Mouse (Mus musculus) hindbrain, embryonic 14.5 days (tissue): Measurements from ENCODE around the gene Shank3. TPM values are rescaled to one million over a fixed set of nuclear protein-coding genes. Genes with fewer than 3 reads are reported as not detected.

ENCODE experiments used
- ATAC-seq: fragments of 200-750 bp; cut with Nextera tagmentation; 2 replicates; pipeline ENCODE4 v1.8.0; 2017; ENCODE audit warnings: moderate number of reproducible peaks, mild to moderate bottlenecking, moderate TSS enrichment, moderate library complexity; ENCODE audit not compliant: low FRiP score
- DNase-seq: peaks from one replicate; pipeline ENCODE4 v3.0.0-alpha.2; 2015; ENCODE audit warnings: low spot score
- H3K27ac ChIP-seq: fragments of 300-500 bp; sonication (generic); 2 replicates; pipeline ENCODE4 v1.5.1; 2014; ENCODE audit warnings: mild to moderate bottlenecking, moderate library complexity
- H3K27me3 ChIP-seq: fragments of 300-500 bp; sonication (generic); 2 replicates; pipeline ENCODE4 v1.6.1; 2014; ENCODE audit warnings: mild to moderate bottlenecking, low read length, mixed read lengths; ENCODE audit not compliant: control insufficient read depth, insufficient read depth
- H3K36me3 ChIP-seq: fragments of 300-500 bp; sonication (generic); replicated peaks from 2 replicates; pipeline ENCODE4 v1.6.1; 2014; ENCODE audit not compliant: control insufficient read depth, insufficient read depth
- H3K4me1 ChIP-seq: fragments of 300-500 bp; sonication (generic); replicated peaks from 2 replicates; pipeline ENCODE4 v1.6.1; 2014; ENCODE audit warnings: antibody characterized with exemption, low read length, mixed read lengths; ENCODE audit not compliant: control insufficient read depth, insufficient read depth
- H3K4me2 ChIP-seq: fragments of 300-500 bp; sonication (generic); replicated peaks from 2 replicates; pipeline ENCODE4 v1.6.1; 2014; ENCODE audit warnings: mild to moderate bottlenecking, moderate library complexity
- H3K4me3 ChIP-seq: fragments of 300-500 bp; sonication (generic); replicated peaks from 2 replicates; pipeline ENCODE4 v1.5.1; 2014; ENCODE audit warnings: mild to moderate bottlenecking, low read length
- H3K9ac ChIP-seq: fragments of 300-500 bp; sonication (generic); 2 replicates; pipeline ENCODE4 v1.6.1; 2014
- H3K9me3 ChIP-seq: fragments of 300-500 bp; sonication (generic); 2 replicates; pipeline ENCODE4 v1.6.1; 2016; ENCODE audit warnings: low read length; ENCODE audit not compliant: control insufficient read depth
- WGBS: fragments of 180-500 bp; shearing (Covaris S2); extraction: QIAGEN DNeasy Blood & Tissue Kit; methylation state at CpG from one replicate; pipeline ENCODE4 v1.1.7; 2014; 5-methylcytosine and 5-hydroxymethylcytosine counted together
- polyA plus RNA-seq: library from polyadenylated mRNA; unstranded; fragments of >200 nt; fragmentation: Nextera tagmentation; extraction: Ambion mirVana; gene quantifications from 2 replicates; pipeline ENCODE4 v1.2.1, GENCODE M21; 2014

Shank3 gene
- polyA plus RNA-seq, 1 experiment from 2014 or later = 8.6 TPM

GRCm38 (mm10) chr15:89557179-89557995 is 58.0 kb downstream of the Shank3 start:
- Histone ChIP-seq H3K4me2 (peak overlapping the region; percentile 28), H3K4me1 (peaks cover 4% of the 10 kb centered on the region; the same call in 1 of the 2 replicates), H3K27me3 (peaks cover 38% of the 10 kb centered on the region), H3K36me3 (peaks cover 5% of the 10 kb centered on the region), H3K9me3 (no peaks in the 10 kb centered on the region), H3K4me3 (0 out of 2 replicates have a peak overlapping the region, but pooled peaks have one; percentile 1), H3K27ac (no peak overlapping the region), H3K9ac (no peak overlapping the region; the same call in 1 of the 2 replicates)
- ATAC-seq (peak; percentile 19; the same call in 1 of the 2 replicates), DNase-seq (no peak)
- WGBS = 11% methylated on average over 29 of the region's 40 CpGs

- DNase-seq (no peak), ATAC-seq (no peak)
- 6% methylated on average over 34 of the region's 34 CpGs for WGBS
- H3K4me2 ChIP-seq = peak overlapping the region; percentile 28
- H3K4me3 ChIP-seq = 0 out of 2 replicates have a peak overlapping the region, but pooled peaks have one; percentile 1
- no peak overlapping the region for H3K27ac ChIP-seq
- H3K36me3 ChIP-seq = peaks cover 3% of the 10 kb centered on the region; the same call in 1 of the 2 replicates
- H3K9ac ChIP-seq = no peak overlapping the region
- H3K27me3 ChIP-seq = peaks cover 38% of the 10 kb centered on the region
- no peaks in the 10 kb centered on the region for H3K9me3 ChIP-seq
- H3K4me1 ChIP-seq = peaks cover 4% of the 10 kb centered on the region; the same call in 1 of the 2 replicates
Observed at GRCm38 (mm10) chr15:89557996-89558390, 58.6 kb downstream of the Shank3 start.

- Histone ChIP-seq H3K27me3 (peaks cover 38% of the 10 kb centered on the region), H3K36me3 (0 out of 2 replicates have a peak, but pooled peaks cover 3% of the 10 kb centered on the region), H3K9ac (no peak overlapping the region), H3K4me1 (peaks cover 4% of the 10 kb centered on the region; the same call in 1 of the 2 replicates), H3K4me2 (no peak overlapping the region), H3K4me3 (no peak overlapping the region), H3K9me3 (no peaks in the 10 kb centered on the region), H3K27ac (no peak overlapping the region)
- WGBS = 37% methylated on average over 10 of the region's 10 CpGs
- no peak for DNase-seq
- ATAC-seq = no peak
Observed at GRCm38 (mm10) chr15:89559202-89559731, 59.8 kb downstream of the Shank3 start.

GRCm38 (mm10) chr15:89568114-89568513 is 68.7 kb downstream of the Shank3 start, which contains the start of gene Acr:
Gene Acr (plus strand): TSS chr15:89568326.
- Histone ChIP-seq H3K36me3 (no peaks in the 10 kb centered on the region), H3K27ac (no peak within 1 kb of the TSS), H3K27me3 (no peaks in the 10 kb centered on the region), H3K4me1 (no peaks in the 10 kb centered on the region), H3K9ac (no peak within 1 kb of the TSS), H3K9me3 (no peaks in the 10 kb centered on the region), H3K4me2 (no peak within 1 kb of the TSS), H3K4me3 (no peak within 1 kb of the TSS)
- no peak for DNase-seq
- ATAC-seq = 0 out of 2 replicates have a peak, but pooled peaks have one; percentile 31
- 89% methylated on average over 6 of the region's 6 CpGs for WGBS

- Histone ChIP-seq H3K36me3 (no peaks in the 10 kb centered on the region), H3K9me3 (no peaks in the 10 kb centered on the region), H3K4me3 (no peak overlapping the region), H3K4me2 (no peak overlapping the region), H3K27me3 (no peaks in the 10 kb centered on the region), H3K9ac (no peak overlapping the region), H3K4me1 (no peaks in the 10 kb centered on the region), H3K27ac (no peak overlapping the region)
- DNase-seq (no peak), ATAC-seq (no peak)
- WGBS = 79% methylated on average over 8 of the region's 8 CpGs
Observed at GRCm38 (mm10) chr15:89572147-89572546, 72.7 kb downstream of the Shank3 start.

- ATAC-seq = no peak
- no peaks in the 10 kb centered on the region for H3K27me3 ChIP-seq
- DNase-seq = no peak
- no peak overlapping the region for H3K9ac ChIP-seq
- peaks cover 37% of the 10 kb centered on the region for H3K36me3 ChIP-seq
- WGBS = 93% methylated on average over 7 of the region's 7 CpGs
- H3K4me3 ChIP-seq = no peak overlapping the region
- H3K4me1 ChIP-seq = no peaks in the 10 kb centered on the region
- H3K9me3 ChIP-seq = no peaks in the 10 kb centered on the region
- H3K4me2 ChIP-seq = no peak overlapping the region
- H3K27ac ChIP-seq = no peak overlapping the region
Observed at GRCm38 (mm10) chr15:89582494-89582893, 83.1 kb downstream of the Shank3 start.

- Histone ChIP-seq H3K4me1 (no peaks in the 10 kb centered on the region; the same call in 1 of the 2 replicates), H3K4me3 (no peak overlapping the region), H3K4me2 (no peak overlapping the region), H3K27ac (no peak overlapping the region), H3K27me3 (no peaks in the 10 kb centered on the region), H3K9me3 (no peaks in the 10 kb centered on the region), H3K36me3 (peaks cover 51% of the 10 kb centered on the region), H3K9ac (no peak overlapping the region)
- WGBS = 83% methylated on average over 5 of the region's 5 CpGs
- ATAC-seq = no peak
- no peak for DNase-seq
Observed at GRCm38 (mm10) chr15:89585101-89585500, 85.7 kb downstream of the Shank3 start.

GRCm38 (mm10) chr15:89585631-89586030 is 86.2 kb downstream of the Shank3 start:
- ATAC-seq (no peak), DNase-seq (no peak)
- no peak overlapping the region for H3K27ac ChIP-seq
- 93% methylated on average over 11 of the region's 11 CpGs for WGBS
- no peaks in the 10 kb centered on the region for H3K27me3 ChIP-seq
- peaks cover 51% of the 10 kb centered on the region for H3K36me3 ChIP-seq
- H3K9ac ChIP-seq = no peak overlapping the region
- peaks cover 4% of the 10 kb centered on the region; the same call in 1 of the 2 replicates for H3K4me1 ChIP-seq
- no peaks in the 10 kb centered on the region for H3K9me3 ChIP-seq
- H3K4me3 ChIP-seq = no peak overlapping the region
- H3K4me2 ChIP-seq = no peak overlapping the region

GRCm38 (mm10) chr15:89589146-89589545 is 89.7 kb downstream of the Shank3 start:
- H3K9me3 ChIP-seq = no peaks in the 10 kb centered on the region
- ATAC-seq (no peak), DNase-seq (no peak)
- no peak overlapping the region for H3K9ac ChIP-seq
- H3K4me2 ChIP-seq = no peak overlapping the region
- H3K4me1 ChIP-seq = peaks cover 15% of the 10 kb centered on the region; the same call in 1 of the 2 replicates
- no peak overlapping the region for H3K4me3 ChIP-seq
- no peak overlapping the region for H3K27ac ChIP-seq
- peaks cover 35% of the 10 kb centered on the region for H3K36me3 ChIP-seq
- WGBS = 88% methylated on average over 5 of the region's 5 CpGs
- no peaks in the 10 kb centered on the region for H3K27me3 ChIP-seq
